In genomic region chr2:35156985-35157384, GRCm38 (mm10) we compare ENCODE assay signal across 17 mouse cellular contexts. TPM values are rescaled to one million over a fixed set of nuclear protein-coding genes. Genes with fewer than 3 reads are reported as not detected.
"Had no signal": no experiment of that assay in that cellular context is flagged by ENCODE, and none has a peak within 500 bp of the region (broad histone marks: within the 10 kb centered on the region; RNA-seq: fewer than 3 reads in every experiment).

No protein-coding gene starts in this region.

- H3K27me3 ChIP-seq: limb, embryonic 13.5 days; liver, embryonic 13.5 days; neural tube, embryonic 15.5 days had no signal

- H3K4me1 ChIP-seq: limb, embryonic 13.5 days; liver, embryonic 13.5 days; midbrain, embryonic 10.5 days; neural tube, embryonic 15.5 days had no signal

- H3K9me3 ChIP-seq: limb, embryonic 13.5 days; liver, embryonic 13.5 days; midbrain, embryonic 10.5 days; neural tube, embryonic 15.5 days had no signal

- DNase-seq: kidney, adult 18-20 months; kidney, postnatal 10 days; left cerebral cortex, postnatal 4 days; liver, embryonic 13.5 days; lung, adult 2 months; lung, postnatal 10 days; lung, postnatal 4 days; midbrain, embryonic 14.5 days; right cerebral cortex, adult 18-20 months; right cerebral cortex, postnatal 25 days; thymus, postnatal 36 days had no signal

- H3K4me3 ChIP-seq: limb, embryonic 13.5 days; liver, embryonic 13.5 days; midbrain, embryonic 10.5 days; myocyte; neural tube, embryonic 15.5 days had no signal

- H3K9ac ChIP-seq: limb, embryonic 13.5 days; liver, embryonic 13.5 days; neural tube, embryonic 15.5 days had no signal

- H3K4me2 ChIP-seq: limb, embryonic 13.5 days; liver, embryonic 13.5 days; neural tube, embryonic 15.5 days had no signal

- H3K27ac ChIP-seq: limb, embryonic 13.5 days; liver, embryonic 13.5 days; midbrain, embryonic 10.5 days; neural tube, embryonic 15.5 days had no signal

RNA-seq across cellular contexts. Expression of gene AI182371, which starts 55.6 kb away (rescaled TPM):
- total RNA-seq: left cerebral cortex, postnatal 10 days had no signal
- polyA plus RNA-seq: neural tube, embryonic 11.5 days had no signal
